Mouse (Mus musculus): ENCODE results near the gene Whrn. TPM values are rescaled to one million over a fixed set of nuclear protein-coding genes. Genes with fewer than 3 reads are reported as not detected.

Gene Whrn
- polyA plus RNA-seq (2012; ENCODE audit: low replicate concordance), result 61.6 and 147 TPM in 2 replicates

DNA sequence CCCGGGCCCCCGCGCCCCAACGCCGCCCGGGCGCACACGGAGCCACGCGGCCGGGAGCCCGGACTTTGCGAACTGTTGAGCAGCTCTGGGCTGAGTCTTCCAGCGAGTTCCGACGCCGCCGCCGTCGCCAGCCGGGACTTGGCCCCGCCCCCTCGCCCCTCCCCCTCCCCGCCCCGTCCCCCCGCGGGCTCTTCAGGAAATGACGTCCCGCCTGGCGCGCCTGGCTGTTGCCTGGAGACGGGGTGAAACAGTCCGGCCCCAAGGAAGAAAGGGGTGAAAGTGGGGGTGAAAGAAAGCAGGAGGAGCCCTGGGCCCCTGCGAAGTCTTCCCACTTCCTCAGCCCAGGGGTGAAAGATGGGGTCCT lies at the start of gene Whrn:
TSS of gene Whrn (minus strand) at position 77 of the 364 bp plus-strand sequence.

DNA sequence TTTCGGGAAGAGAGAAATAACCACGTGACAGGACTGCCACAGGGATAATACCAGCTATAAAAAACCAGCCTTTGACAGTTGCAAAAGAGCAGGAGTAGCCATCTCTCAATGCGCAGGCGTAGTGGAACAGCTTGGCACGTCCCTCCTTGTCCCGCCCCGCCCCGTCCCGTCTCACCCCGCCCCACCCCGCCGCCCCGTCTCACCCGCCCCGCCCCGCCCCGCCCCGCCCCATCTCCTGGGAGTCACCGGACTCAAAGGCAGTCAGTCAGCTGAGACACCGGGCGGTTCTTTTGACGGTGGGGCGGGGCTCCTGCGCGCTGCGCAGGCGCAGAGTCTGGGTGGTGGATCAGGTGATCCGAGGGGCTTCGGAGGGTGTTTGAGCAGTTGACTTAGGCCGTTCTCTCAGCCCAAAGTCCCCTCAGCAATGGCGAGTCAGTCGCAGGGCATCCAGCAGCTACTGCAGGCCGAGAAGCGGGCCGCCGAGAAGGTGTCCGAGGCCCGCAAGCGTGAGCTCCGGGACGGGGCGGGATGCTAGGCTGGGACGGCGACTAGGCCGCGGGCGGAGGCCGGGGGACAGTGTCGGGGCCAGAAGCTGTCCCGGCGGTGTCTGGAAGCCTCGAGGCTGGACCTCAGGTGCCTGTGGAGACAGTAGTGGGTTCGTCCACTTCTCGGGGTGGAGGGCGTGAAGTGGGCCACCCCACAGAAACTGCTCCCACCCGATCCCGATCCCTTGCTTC lies 48.9 kb upstream of the Whrn start, which contains the start of gene Atp6v1g1:
TSS of gene Atp6v1g1 (plus strand) at position 279 of the 737 bp plus-strand sequence.

DNA sequence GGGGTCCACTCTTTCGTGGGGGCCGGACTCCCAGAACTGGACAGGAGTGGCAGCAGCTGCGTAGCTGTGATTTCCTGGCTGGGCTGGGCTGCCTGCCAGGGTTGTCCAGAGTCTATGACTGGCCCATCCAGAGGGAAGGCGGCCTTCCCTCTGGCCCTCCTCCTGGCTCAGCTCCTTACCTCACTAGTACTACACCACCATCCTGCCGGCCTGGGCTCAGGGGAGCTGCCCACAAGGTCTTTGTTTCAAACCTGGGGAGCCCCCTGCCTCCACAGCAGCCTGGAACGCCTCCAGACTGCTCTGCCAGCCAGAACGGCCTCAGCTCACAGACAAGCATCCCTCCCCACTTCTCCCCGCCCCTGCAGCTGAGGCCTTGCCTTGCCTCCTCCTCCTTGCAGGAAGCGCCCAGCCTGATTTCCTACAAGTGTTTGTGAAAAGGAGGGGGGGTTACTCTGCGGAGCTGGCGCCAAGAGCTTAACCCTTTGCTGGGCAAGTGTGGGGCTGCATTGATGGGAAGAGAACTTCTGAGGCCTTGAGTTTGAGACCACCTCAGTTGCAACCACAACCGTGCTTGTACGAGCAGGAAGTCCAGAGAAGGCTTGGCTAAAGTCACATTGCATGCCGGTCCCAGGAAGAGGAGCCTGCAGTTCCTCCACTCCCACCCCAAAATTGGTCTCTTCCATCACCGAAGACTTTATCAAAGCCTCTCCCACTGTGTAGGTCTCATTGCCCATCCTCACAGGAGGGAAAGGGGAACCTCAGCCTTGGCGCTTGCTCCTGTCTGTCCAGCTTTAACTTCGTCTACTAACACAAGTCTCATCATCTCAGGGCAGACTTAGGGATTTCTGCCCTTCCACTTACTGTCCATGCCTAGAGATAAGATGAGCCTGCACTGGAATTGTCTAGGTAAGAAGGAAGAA lies 92.5 kb downstream of the Whrn start, which contains the start of gene Akna:
TSS of gene Akna (minus strand) at position 315 of the 920 bp plus-strand sequence.

Other genes with a start within 250 kb of the Whrn start
- gene Orm1, start 151.4 kb downstream of the Whrn start, polyA plus RNA-seq (2012; ENCODE audit: low replicate concordance), result 0.21 and 0.31 TPM in 2 replicates
- gene Orm3, start 139.8 kb downstream of the Whrn start, polyA plus RNA-seq (2012; ENCODE audit: low replicate concordance), result not detected in 2 replicates
- gene Orm2, start 133.5 kb downstream of the Whrn start, polyA plus RNA-seq (2012; ENCODE audit: low replicate concordance), result not detected in 2 replicates
- 285 and 506 TPM in 2 replicates for gene Akna, start 92.6 kb downstream of the Whrn start, polyA plus RNA-seq (2012; ENCODE audit: low replicate concordance)
- gene Atp6v1g1, start 48.8 kb upstream of the Whrn start, polyA plus RNA-seq (2012; ENCODE audit: low replicate concordance), result 75.6 and 84.0 TPM in 2 replicates
- gene Tmem268, start 62.8 kb upstream of the Whrn start, polyA plus RNA-seq (2012; ENCODE audit: low replicate concordance), result 14.5 and 19.5 TPM in 2 replicates
- gene Gm11213, start 109.3 kb upstream of the Whrn start, polyA plus RNA-seq (2012; ENCODE audit: low replicate concordance), result not detected in 2 replicates
- not detected in 2 replicates for gene Tex48, start 126.4 kb upstream of the Whrn start, polyA plus RNA-seq (2012; ENCODE audit: low replicate concordance)
- not detected in 2 replicates for gene Gm11214, start 167.4 kb upstream of the Whrn start, polyA plus RNA-seq (2012; ENCODE audit: low replicate concordance)
- gene Tnfsf15, start 249.1 kb upstream of the Whrn start, polyA plus RNA-seq (2012; ENCODE audit: low replicate concordance), result 0.10 and 0.15 TPM in 2 replicates

Measured in hematopoietic multipotent progenitor cell, adult 10-12 weeks (in vitro differentiated cells).